Mouse (Mus musculus) embryonic facial prominence, embryonic 13.5 days (tissue): Measurements from ENCODE around the gene Vps39. TPM values are rescaled to one million over a fixed set of nuclear protein-coding genes. Genes with fewer than 3 reads are reported as not detected.

Experiments used
- ATAC-seq: fragments of 200-750 bp; cut with Nextera tagmentation; 2 replicates; pipeline ENCODE4 v1.8.0; 2017; ENCODE audit warnings: low read depth; ENCODE audit not compliant: insufficient number of reproducible peaks, insufficient read depth, low FRiP score, low TSS enrichment
- H3K27ac ChIP-seq: fragments of 300-500 bp; sonication (generic); 2 replicates; pipeline ENCODE4 v1.5.1; 2015; ENCODE audit warnings: moderate library complexity, mild to moderate bottlenecking, inconsistent platforms
- H3K27me3 ChIP-seq: fragments of 300-500 bp; sonication (generic); 2 replicates; pipeline ENCODE4 v1.6.1; 2015; ENCODE audit warnings: mild to moderate bottlenecking, inconsistent platforms
- H3K36me3 ChIP-seq: fragments of 300-500 bp; sonication (generic); 2 replicates; pipeline ENCODE4 v1.6.1; 2015; ENCODE audit warnings: mild to moderate bottlenecking, inconsistent platforms
- H3K4me1 ChIP-seq: fragments of 300-500 bp; sonication (generic); 2 replicates; pipeline ENCODE4 v1.6.1; 2015; ENCODE audit warnings: inconsistent platforms
- H3K4me2 ChIP-seq: fragments of 300-500 bp; sonication (generic); 2 replicates; pipeline ENCODE4 v1.6.1; 2015; ENCODE audit warnings: moderate library complexity, mild to moderate bottlenecking, inconsistent platforms
- H3K4me3 ChIP-seq: fragments of 300-500 bp; sonication (generic); 2 replicates; pipeline ENCODE4 v1.5.1; 2015; ENCODE audit warnings: mild to moderate bottlenecking, inconsistent platforms
- H3K9ac ChIP-seq: fragments of 300-500 bp; sonication (generic); 2 replicates; pipeline ENCODE4 v1.6.1; 2015; ENCODE audit warnings: mild to moderate bottlenecking, inconsistent platforms
- H3K9me3 ChIP-seq: fragments of 300-500 bp; sonication (generic); 2 replicates; pipeline ENCODE4 v1.6.1; 2016; ENCODE audit warnings: inconsistent platforms
- WGBS: fragments of 180-500 bp; shearing (Covaris S2); methylation state at CpG from one replicate; pipeline ENCODE4 v1.1.7; 2015; ENCODE audit warnings: mixed read lengths; 5-methylcytosine and 5-hydroxymethylcytosine counted together
- polyA plus RNA-seq: library from polyadenylated mRNA; unstranded; fragments of >200 nt; fragmentation: Nextera tagmentation; extraction: Ambion mirVana; gene quantifications from 2 replicates; pipeline ENCODE4 v1.2.1, GENCODE M21; 2015

Vps39 gene
- polyA plus RNA-seq, 1 experiment from 2014 or later = 24.4 TPM

DNA sequence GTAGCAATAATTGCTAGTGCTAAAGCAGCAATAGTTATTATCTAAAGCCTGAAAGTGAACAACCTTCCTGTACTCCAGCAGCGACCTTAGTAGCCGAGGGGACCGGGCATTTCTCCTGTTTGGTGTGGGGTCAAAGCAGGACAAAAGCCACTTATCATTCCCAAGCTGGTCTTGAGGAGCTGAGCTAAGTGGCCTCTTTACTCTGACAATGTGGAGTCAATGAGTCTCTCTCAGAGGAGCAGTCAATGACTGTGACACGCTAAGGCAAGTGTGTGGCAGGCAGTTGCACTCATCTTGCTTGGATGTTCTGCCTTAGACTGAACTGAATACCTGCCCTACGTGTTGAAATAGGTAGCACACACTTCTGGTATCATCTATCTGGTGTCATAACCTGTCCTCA lies 1.6 kb downstream of the Vps39 start:
- Histone ChIP-seq H3K27me3 (no peaks in the 10 kb centered on the region), H3K4me1 (peaks cover 15% of the 10 kb centered on the region), H3K4me3 (no peak overlapping the region), H3K36me3 (peaks cover 51% of the 10 kb centered on the region), H3K9me3 (no peaks in the 10 kb centered on the region), H3K27ac (no peak overlapping the region), H3K9ac (no peak overlapping the region), H3K4me2 (no peak overlapping the region)
- no peak for ATAC-seq
- 85% methylated on average over 5 of the region's 5 CpGs for WGBS

DNA sequence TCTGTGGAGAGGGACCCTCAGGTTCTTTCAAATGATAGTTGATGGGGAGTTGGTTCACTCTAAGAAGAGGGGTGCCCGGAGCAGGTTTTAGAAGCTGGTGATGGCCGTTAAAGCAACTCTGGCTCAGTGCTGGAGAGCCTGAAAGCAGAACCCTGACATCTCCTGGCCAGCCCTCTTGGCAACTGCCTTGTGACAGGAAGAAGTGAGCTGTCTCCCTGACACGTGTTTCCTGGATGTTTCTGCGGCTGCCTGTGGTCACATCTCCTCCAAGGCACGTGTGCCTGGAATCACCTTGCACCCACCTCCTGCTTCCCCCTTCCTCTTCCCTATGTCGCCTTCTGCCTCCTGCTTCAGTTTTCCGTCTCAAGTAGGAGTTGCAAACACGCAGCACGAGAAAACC lies 4.8 kb downstream of the Vps39 start:
- no peak overlapping the region for H3K4me2 ChIP-seq
- peaks cover 12% of the 10 kb centered on the region for H3K4me1 ChIP-seq
- H3K4me3 ChIP-seq = no peak overlapping the region
- H3K27ac ChIP-seq = no peak overlapping the region
- ATAC-seq = no peak
- no peaks in the 10 kb centered on the region for H3K9me3 ChIP-seq
- H3K27me3 ChIP-seq = no peaks in the 10 kb centered on the region
- 85% methylated on average over 9 of the region's 9 CpGs for WGBS
- peaks cover 59% of the 10 kb centered on the region for H3K36me3 ChIP-seq
- H3K9ac ChIP-seq = no peak overlapping the region

DNA sequence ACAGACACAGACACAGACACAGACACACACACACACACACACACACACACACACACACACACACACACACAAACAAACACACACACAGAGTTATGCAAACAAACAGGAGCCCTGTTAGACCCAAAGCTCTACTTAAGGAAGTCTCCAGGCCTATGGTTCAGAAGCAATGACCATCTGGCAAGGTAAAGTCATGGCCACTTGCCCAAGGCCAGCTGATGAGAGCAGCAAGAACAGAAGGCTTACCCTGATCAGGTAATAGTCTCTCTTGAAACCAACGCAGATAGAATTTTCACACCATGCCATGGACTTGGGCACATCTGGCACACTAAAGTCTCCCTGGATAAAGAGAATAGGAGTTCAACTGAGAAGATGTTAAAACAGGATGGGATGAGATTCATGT lies 11.2 kb downstream of the Vps39 start:
- WGBS = 93% methylated on average over 1 of the region's 1 CpGs
- no peak for ATAC-seq

DNA sequence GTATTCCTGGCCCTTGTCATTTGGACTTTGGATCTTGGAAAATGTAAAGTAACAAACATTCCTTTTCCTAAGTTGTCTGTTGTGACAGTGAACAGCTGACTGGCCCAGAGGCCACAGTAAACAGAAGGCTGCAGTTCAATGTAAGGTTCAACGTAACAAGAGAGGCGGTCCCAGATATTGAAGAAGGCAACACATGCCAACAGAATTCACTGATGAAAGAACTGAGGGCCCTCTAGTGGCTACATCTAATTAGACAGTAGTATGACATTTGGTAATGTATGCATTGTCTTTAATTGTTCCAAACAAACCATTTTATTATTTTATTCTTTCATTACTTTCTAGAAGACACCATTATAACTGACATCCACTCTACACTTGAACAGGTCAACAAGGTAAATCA lies 15.1 kb downstream of the Vps39 start:
- H3K36me3 ChIP-seq = peaks cover 91% of the 10 kb centered on the region
- H3K4me3 ChIP-seq = no peak overlapping the region
- H3K4me1 ChIP-seq = no peaks in the 10 kb centered on the region
- H3K9ac ChIP-seq = no peak overlapping the region
- no peaks in the 10 kb centered on the region for H3K27me3 ChIP-seq
- no peaks in the 10 kb centered on the region for H3K9me3 ChIP-seq
- no peak for ATAC-seq
- H3K4me2 ChIP-seq = no peak overlapping the region
- WGBS = 67% methylated on average over 2 of the region's 2 CpGs
- no peak overlapping the region for H3K27ac ChIP-seq

More for the DNA sequence above, 11.2 kb downstream of the Vps39 start:
- Histone ChIP-seq H3K4me1 (no peaks in the 10 kb centered on the region), H3K27me3 (no peaks in the 10 kb centered on the region), H3K4me3 (no peak overlapping the region), H3K27ac (no peak overlapping the region), H3K36me3 (peaks cover 93% of the 10 kb centered on the region), H3K9me3 (no peaks in the 10 kb centered on the region), H3K4me2 (no peak overlapping the region), H3K9ac (no peak overlapping the region)

DNA sequence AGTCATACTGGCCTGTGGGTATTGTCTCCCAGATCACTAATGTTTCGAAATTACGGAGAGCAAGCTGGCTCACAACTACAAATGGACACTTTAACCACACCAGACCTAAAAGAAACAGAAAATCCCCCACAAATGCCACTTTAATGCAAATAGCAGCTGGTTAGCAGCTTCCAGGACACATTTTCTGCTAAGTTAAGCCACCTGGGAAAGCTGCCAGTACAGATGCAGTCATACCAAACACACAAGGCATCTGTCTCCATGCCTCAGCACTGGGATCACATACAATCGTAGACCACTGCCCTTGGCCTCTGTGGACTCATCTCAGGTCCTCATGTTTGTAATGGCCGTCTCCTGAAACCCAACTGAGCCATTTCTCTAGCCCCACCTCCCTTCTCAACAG lies 21.4 kb downstream of the Vps39 start:
- Histone ChIP-seq H3K4me3 (no peak overlapping the region), H3K9me3 (no peaks in the 10 kb centered on the region), H3K36me3 (peaks cover 85% of the 10 kb centered on the region), H3K27me3 (no peaks in the 10 kb centered on the region), H3K9ac (no peak overlapping the region), H3K4me1 (no peaks in the 10 kb centered on the region), H3K27ac (no peak overlapping the region; the same call in 1 of the 2 replicates), H3K4me2 (no peak overlapping the region)
- 82% methylated on average over 4 of the region's 4 CpGs for WGBS
- ATAC-seq = no peak

DNA sequence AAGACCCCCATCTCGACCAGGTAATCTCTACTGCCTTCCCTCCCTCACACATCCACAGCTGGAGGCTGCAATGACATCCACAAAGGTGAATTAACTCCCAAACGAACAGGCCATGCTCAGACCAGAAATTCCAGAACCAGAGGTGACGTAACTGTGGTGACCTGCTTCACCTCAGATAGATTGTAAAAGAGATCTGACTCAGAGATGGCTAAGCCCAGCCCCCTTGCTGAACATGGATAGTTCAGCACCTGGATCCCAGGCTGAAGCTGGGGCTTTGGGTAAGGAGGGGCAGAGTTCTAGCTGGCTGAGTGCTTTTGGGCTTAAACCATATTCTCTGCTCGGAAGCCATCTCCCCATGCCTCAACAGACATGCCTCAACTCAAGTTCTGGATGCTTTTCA lies 37.9 kb downstream of the Vps39 start:
- Histone ChIP-seq H3K4me2 (no peak overlapping the region), H3K27me3 (no peaks in the 10 kb centered on the region; the same call in 1 of the 2 replicates), H3K9me3 (no peaks in the 10 kb centered on the region), H3K27ac (no peak overlapping the region), H3K36me3 (peaks cover 39% of the 10 kb centered on the region), H3K9ac (no peak overlapping the region), H3K4me1 (no peaks in the 10 kb centered on the region), H3K4me3 (no peak overlapping the region)
- 70% methylated on average over 4 of the region's 4 CpGs for WGBS
- ATAC-seq = no peak

DNA sequence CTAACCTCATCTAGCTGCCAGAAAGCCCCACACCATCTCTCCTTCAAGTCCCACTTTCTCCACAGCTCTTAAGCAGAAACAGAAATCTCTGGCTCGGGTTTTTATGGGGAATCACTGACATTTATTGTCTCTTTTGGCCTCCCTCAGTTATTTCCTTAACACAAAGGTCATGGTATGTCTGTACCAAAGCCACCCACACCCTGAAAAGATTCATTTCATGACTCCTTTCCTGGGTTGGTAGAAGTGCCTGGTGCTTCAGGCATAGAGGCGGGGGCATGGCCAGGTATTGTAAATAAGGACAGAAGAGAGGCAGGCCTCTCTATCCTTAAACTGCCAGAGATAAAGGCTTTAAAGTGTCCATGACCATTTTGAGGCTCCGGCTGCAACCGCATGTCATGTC lies 38.5 kb downstream of the Vps39 start:
- Histone ChIP-seq H3K9ac (no peak overlapping the region), H3K36me3 (peaks cover 36% of the 10 kb centered on the region), H3K4me2 (no peak overlapping the region), H3K9me3 (no peaks in the 10 kb centered on the region), H3K27me3 (no peaks in the 10 kb centered on the region; the same call in 1 of the 2 replicates), H3K4me1 (no peaks in the 10 kb centered on the region), H3K4me3 (no peak overlapping the region), H3K27ac (no peak overlapping the region)
- ATAC-seq = no peak
- 88% methylated on average over 4 of the region's 4 CpGs for WGBS

DNA sequence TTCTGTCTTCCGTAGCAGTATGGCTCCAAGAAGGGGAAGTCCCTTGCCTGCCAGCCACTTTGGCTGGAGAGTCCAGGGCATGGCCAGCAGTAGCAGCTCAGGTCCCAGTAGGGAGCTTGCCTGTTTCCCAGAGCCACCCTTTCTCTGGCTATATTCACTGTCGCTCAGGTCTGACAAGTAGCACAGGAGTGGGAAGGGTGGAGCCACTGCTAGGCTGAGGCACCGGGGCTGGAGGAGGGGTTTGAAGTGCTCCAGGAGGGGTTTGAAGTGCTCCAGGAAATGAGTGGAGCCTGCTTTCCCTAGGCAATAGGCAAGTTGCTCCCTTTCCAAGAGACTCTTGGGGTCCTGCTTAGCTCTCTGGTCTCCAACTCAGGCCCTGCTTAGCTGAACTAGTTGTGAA lies 39.0 kb downstream of the Vps39 start, which contains the start of gene Pla2g4f:
TSS of gene Pla2g4f (minus strand) at position 190 of the 400 bp plus-strand sequence.
- Histone ChIP-seq H3K4me3 (no peak within 1 kb of the TSS), H3K27me3 (no peaks in the 10 kb centered on the region; the same call in 1 of the 2 replicates), H3K4me2 (no peak within 1 kb of the TSS), H3K9ac (no peak within 1 kb of the TSS), H3K36me3 (peaks cover 31% of the 10 kb centered on the region), H3K4me1 (no peaks in the 10 kb centered on the region), H3K27ac (no peak within 1 kb of the TSS), H3K9me3 (no peaks in the 10 kb centered on the region)
- WGBS = 59% methylated on average over 3 of the region's 3 CpGs
- ATAC-seq = no peak

DNA sequence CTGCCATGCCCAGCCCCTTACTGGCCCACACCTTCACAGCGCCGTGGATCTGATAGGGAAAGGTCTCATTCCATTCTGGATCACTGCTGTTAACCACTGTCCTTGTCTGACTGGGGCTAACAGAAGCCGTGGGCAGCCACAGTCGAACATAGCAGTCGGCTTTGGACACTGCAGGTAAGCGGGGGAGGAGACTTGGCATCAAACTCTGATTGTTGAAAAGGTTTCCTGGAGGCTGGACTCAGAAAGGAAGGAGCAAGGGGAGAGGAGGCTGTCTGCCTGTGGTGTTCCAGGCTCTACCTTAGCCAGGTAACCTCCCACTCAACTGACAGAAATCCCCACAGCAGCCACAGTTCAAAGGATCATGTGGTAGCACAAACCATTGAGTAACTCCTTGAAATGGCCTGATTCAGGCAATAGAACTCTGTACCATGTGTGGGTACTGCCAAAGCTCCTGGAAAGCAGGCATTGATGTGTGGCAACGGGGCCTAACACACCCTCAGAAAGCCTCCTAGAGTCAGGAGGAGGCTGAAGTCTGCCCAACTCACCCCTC lies 40.6 kb downstream of the Vps39 start:
- Histone ChIP-seq H3K4me1 (no peaks in the 10 kb centered on the region), H3K9ac (no peak overlapping the region), H3K27ac (no peak overlapping the region), H3K9me3 (no peaks in the 10 kb centered on the region), H3K4me2 (no peak overlapping the region), H3K4me3 (no peak overlapping the region), H3K27me3 (no peaks in the 10 kb centered on the region; the same call in 1 of the 2 replicates), H3K36me3 (peaks cover 15% of the 10 kb centered on the region)
- ATAC-seq = no peak
- 83% methylated on average over 7 of the region's 7 CpGs for WGBS

DNA sequence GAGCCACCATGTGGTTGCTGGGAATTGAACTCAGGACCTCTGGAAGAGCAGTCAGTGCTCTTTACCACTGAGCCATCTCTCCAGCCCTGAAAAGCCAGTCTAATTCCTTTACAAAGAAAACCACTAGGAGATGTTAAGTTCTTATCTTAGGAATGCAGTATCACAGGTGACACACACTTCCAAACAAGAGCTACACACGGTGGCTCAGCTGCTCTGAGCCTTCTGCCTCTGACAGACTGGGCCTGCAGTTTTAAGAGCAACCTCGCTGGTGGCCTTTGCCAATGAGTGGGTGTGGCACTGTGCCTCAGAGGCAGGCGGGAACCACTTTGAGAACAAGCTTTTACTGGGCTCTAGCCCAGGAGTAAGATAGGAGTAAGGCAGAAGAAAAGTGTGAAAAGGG lies 48.8 kb downstream of the Vps39 start:
- H3K9me3 ChIP-seq = no peaks in the 10 kb centered on the region
- H3K4me2 ChIP-seq = no peak overlapping the region
- H3K4me1 ChIP-seq = no peaks in the 10 kb centered on the region
- H3K9ac ChIP-seq = no peak overlapping the region
- no peaks in the 10 kb centered on the region for H3K36me3 ChIP-seq
- no peak overlapping the region for H3K27ac ChIP-seq
- no peaks in the 10 kb centered on the region for H3K27me3 ChIP-seq
- no peak for ATAC-seq
- H3K4me3 ChIP-seq = no peak overlapping the region
- 30% methylated on average over 3 of the region's 3 CpGs for WGBS

DNA sequence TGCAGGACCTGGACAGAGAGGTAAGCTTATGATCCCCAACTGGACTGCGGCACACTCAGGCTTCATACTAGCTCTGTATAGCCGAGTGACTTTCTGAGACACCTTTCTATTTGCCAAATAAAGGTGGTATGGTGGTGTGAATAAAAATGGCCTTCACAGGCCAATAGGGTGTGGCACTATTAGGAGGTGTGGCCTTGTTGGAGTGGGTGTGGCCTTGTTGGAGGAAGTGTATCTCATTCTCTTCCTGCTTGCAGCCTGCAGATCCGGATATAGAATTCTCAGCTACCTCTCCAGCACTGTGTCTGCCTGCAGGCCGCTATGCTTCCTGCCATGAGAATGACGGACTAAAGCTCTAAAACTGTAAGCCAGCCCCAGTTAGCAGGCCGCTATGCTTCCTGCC lies 51.9 kb downstream of the Vps39 start:
- no peak overlapping the region for H3K27ac ChIP-seq
- ATAC-seq = no peak
- H3K4me2 ChIP-seq = no peak overlapping the region
- H3K36me3 ChIP-seq = no peaks in the 10 kb centered on the region
- no peak overlapping the region for H3K4me3 ChIP-seq
- H3K4me1 ChIP-seq = no peaks in the 10 kb centered on the region
- no peak overlapping the region for H3K9ac ChIP-seq
- WGBS = 89% methylated on average over 6 of the region's 6 CpGs
- no peaks in the 10 kb centered on the region for H3K9me3 ChIP-seq
- H3K27me3 ChIP-seq = no peaks in the 10 kb centered on the region

DNA sequence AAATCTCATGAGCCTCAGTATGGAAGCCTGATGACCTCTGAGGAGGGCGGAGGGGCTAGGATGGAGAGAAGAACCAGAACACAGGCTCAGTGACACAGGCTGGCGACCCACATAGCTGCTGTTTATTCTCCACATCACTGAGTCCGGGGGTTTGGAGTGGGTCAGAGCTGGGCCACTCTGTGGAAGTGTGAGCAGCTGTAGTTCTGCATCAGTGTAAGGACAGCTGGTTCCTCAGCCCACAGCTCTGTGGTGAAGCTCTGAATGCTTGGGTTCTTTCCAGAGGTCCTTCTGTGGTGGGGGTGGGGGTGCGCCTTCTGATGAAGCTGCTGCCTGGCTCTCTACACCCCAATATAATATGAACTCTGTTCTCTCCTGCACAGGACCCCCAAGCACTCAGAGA lies 53.1 kb downstream of the Vps39 start:
- Histone ChIP-seq H3K4me2 (no peak overlapping the region), H3K4me3 (no peak overlapping the region), H3K9me3 (no peaks in the 10 kb centered on the region), H3K4me1 (no peaks in the 10 kb centered on the region), H3K36me3 (no peaks in the 10 kb centered on the region), H3K27me3 (no peaks in the 10 kb centered on the region), H3K27ac (no peak overlapping the region), H3K9ac (no peak overlapping the region)
- no peak for ATAC-seq
- WGBS = 83% methylated on average over 4 of the region's 4 CpGs
